In the genomic region with DNA sequence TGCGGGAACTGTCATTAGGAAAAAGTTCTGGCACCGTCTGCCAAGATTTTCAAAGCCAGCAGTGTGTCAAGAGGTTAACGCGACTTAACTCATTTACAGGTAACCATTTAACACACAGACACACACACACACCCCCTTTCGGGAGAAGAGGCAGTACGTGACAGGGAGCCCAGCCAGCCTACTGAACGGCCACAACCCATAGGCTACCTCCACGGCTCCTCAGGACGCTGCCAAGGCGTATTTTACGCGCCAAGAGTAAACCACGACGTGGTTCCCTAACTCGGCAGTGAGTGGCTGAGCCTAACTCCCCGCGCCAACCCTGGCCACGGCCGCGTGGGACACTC, we compare ENCODE assay signal across 8 mouse cellular contexts. TPM values are rescaled to one million over a fixed set of nuclear protein-coding genes. Genes with fewer than 3 reads are reported as not detected.
DNase-seq lines count a peak whose midpoint lies in the region; ATAC-seq and TF ChIP-seq lines count a peak whose summit lies in the region.

No protein-coding gene starts in this region.

- no peak for DNase-seq in kidney, adult 18-20 months
- no peak for DNase-seq in midbrain, postnatal 0 days (ENCODE audit: low spot score)
- DNase-seq in embryo, embryonic 9.5 days (ENCODE audit: extremely low spot score) = no peak
- DNase-seq in cerebellum, postnatal 10 days = no peak
- DNase-seq in urinary bladder, postnatal 10 days (ENCODE audit: low spot score) = no peak

- peak overlapping the region; percentile 75 for H3K4me2 ChIP-seq in kidney, embryonic 14.5 days (replicated peaks; ENCODE audit: low read depth, low read length)
- H3K4me2 ChIP-seq in hindbrain, embryonic 15.5 days = peak overlapping the region; percentile 91
- peak overlapping the region; percentile 71 for H3K4me2 ChIP-seq in midbrain, postnatal 0 days (ENCODE audit: low read depth, low read length, poor library complexity, severe bottlenecking)

- peaks cover 21% of the 10 kb centered on the region for H3K4me1 ChIP-seq in kidney, embryonic 14.5 days (ENCODE audit: control insufficient read depth, insufficient read depth, low read length)
- peaks cover 8% of the 10 kb centered on the region; the same call in 1 of the 2 replicates for H3K4me1 ChIP-seq in cortical plate, adult 2 months (ENCODE audit: control insufficient read depth, insufficient read depth, low read length)
- peaks cover 48% of the 10 kb centered on the region for H3K4me1 ChIP-seq in hindbrain, embryonic 15.5 days (replicated peaks)
- H3K4me1 ChIP-seq in midbrain, postnatal 0 days (ENCODE audit: insufficient read depth, low read length) = peaks cover 13% of the 10 kb centered on the region; the same call in 1 of the 2 replicates

- ATAC-seq in kidney, embryonic 14.5 days (ENCODE audit: low FRiP score, low TSS enrichment) = no peak; the same call in 1 of the 2 replicates
- peak; percentile 42; the same call in 1 of the 2 replicates for ATAC-seq in hindbrain, embryonic 15.5 days (ENCODE audit: low FRiP score, low read depth)
- ATAC-seq in midbrain, postnatal 0 days (ENCODE audit: low FRiP score) = peak; percentile 66; the same call in 1 of the 2 replicates

- no peak for TF ChIP-seq CTCF in cortical plate, adult 2 months (IDR thresholded peaks at IDR 0.05; ENCODE audit: extremely low read depth, insufficient read depth, low read length)
- TF ChIP-seq CTCF in midbrain, postnatal 0 days (IDR thresholded peaks at IDR 0.05) = no peak

- peak overlapping the region; percentile 92 for H3K4me3 ChIP-seq in kidney, embryonic 14.5 days (ENCODE audit: low read length)
- H3K4me3 ChIP-seq in cortical plate, adult 2 months (ENCODE audit: insufficient read depth, low read length) = peak overlapping the region; percentile 73
- H3K4me3 ChIP-seq in hindbrain, embryonic 15.5 days = peak overlapping the region; percentile 78
- H3K4me3 ChIP-seq in midbrain, postnatal 0 days (ENCODE audit: low read depth, low read length) = peak overlapping the region; percentile 91

- peaks cover 68% of the 10 kb centered on the region for H3K36me3 ChIP-seq in kidney, embryonic 14.5 days (ENCODE audit: control insufficient read depth, insufficient read depth, low read length)
- peaks cover 41% of the 10 kb centered on the region for H3K36me3 ChIP-seq in hindbrain, embryonic 15.5 days
- peaks cover 20% of the 10 kb centered on the region for H3K36me3 ChIP-seq in midbrain, postnatal 0 days (ENCODE audit: insufficient read depth, low read length)

- H3K27ac ChIP-seq in kidney, embryonic 14.5 days (ENCODE audit: low read depth, low read length) = peak overlapping the region; percentile 93
- H3K27ac ChIP-seq in cortical plate, adult 2 months (ENCODE audit: insufficient read depth, low read length) = no peak overlapping the region
- peak overlapping the region; percentile 81 for H3K27ac ChIP-seq in hindbrain, embryonic 15.5 days (replicated peaks)
- peak overlapping the region; percentile 88 for H3K27ac ChIP-seq in midbrain, postnatal 0 days (ENCODE audit: low read depth, low read length)

- TF ChIP-seq POLR2A in cortical plate, adult 2 months (IDR thresholded peaks at IDR 0.05; ENCODE audit: extremely low read depth, insufficient read depth, low read length) = no peak

- peak overlapping the region; percentile 98 for H3K9ac ChIP-seq in kidney, embryonic 14.5 days (ENCODE audit: low read depth, low read length)
- peak overlapping the region; percentile 90 for H3K9ac ChIP-seq in hindbrain, embryonic 15.5 days
- peak overlapping the region; percentile 89 for H3K9ac ChIP-seq in midbrain, postnatal 0 days (replicated peaks; ENCODE audit: low read length, poor library complexity, severe bottlenecking)

- no peaks in the 10 kb centered on the region for H3K27me3 ChIP-seq in kidney, embryonic 14.5 days (ENCODE audit: control insufficient read depth, insufficient read depth, low read length)
- H3K27me3 ChIP-seq in hindbrain, embryonic 15.5 days = no peaks in the 10 kb centered on the region
- no peaks in the 10 kb centered on the region for H3K27me3 ChIP-seq in midbrain, postnatal 0 days (ENCODE audit: insufficient read depth, low read length)

- 1% methylated on average over 20 of the region's 20 CpGs for WGBS in kidney, embryonic 14.5 days
- 1% methylated on average over 20 of the region's 20 CpGs for WGBS in hindbrain, embryonic 15.5 days
- WGBS in midbrain, postnatal 0 days = 0% methylated on average over 20 of the region's 20 CpGs

- H3K9me3 ChIP-seq in kidney, embryonic 14.5 days (ENCODE audit: control insufficient read depth, low read length) = no peaks in the 10 kb centered on the region
- no peaks in the 10 kb centered on the region for H3K9me3 ChIP-seq in hindbrain, embryonic 15.5 days
- H3K9me3 ChIP-seq in midbrain, postnatal 0 days (ENCODE audit: low read length) = no peaks in the 10 kb centered on the region

RNA-seq across cellular contexts. Expression of a gene that starts 0.5 kb away (rescaled TPM):
- polyA plus RNA-seq in kidney, embryonic 14.5 days (2014; fragmentation: Nextera tagmentation; extraction: Ambion mirVana) = 874 and 1,384 TPM in 2 replicates
- 1,243 and 1,296 TPM in 2 replicates for polyA plus RNA-seq in cortical plate, adult 2 months (2012; rRNA removed)
- 372 and 428 TPM in 2 replicates for polyA plus RNA-seq in hindbrain, embryonic 15.5 days (2015; fragmentation: Nextera tagmentation; extraction: Ambion mirVana)
- total RNA-seq in midbrain, postnatal 0 days (2014; rRNA removed) = 196 and 242 TPM in 2 replicates
- polyA plus RNA-seq in midbrain, postnatal 0 days (2015; fragmentation: Nextera tagmentation; extraction: Ambion mirVana) = 322 and 337 TPM in 2 replicates

RNA-seq across cellular contexts. Expression of a gene that starts 14.0 kb away (rescaled TPM):
- polyA plus RNA-seq in kidney, embryonic 14.5 days (2014; fragmentation: Nextera tagmentation; extraction: Ambion mirVana) = 381 and 452 TPM in 2 replicates
- 271 and 278 TPM in 2 replicates for polyA plus RNA-seq in cortical plate, adult 2 months (2012; rRNA removed)
- polyA plus RNA-seq in hindbrain, embryonic 15.5 days (2015; fragmentation: Nextera tagmentation; extraction: Ambion mirVana) = 486 and 548 TPM in 2 replicates
- 444 and 461 TPM in 2 replicates for total RNA-seq in midbrain, postnatal 0 days (2014; rRNA removed)
- polyA plus RNA-seq in midbrain, postnatal 0 days (2015; fragmentation: Nextera tagmentation; extraction: Ambion mirVana) = 651 and 727 TPM in 2 replicates
